Mouse (Mus musculus): ENCODE results near the gene Zfp219. TPM values are rescaled to one million over a fixed set of nuclear protein-coding genes. Genes with fewer than 3 reads are reported as not detected.

The Zfp219 gene
- polyA plus RNA-seq, 1 experiment = 17.6 TPM

DNA sequence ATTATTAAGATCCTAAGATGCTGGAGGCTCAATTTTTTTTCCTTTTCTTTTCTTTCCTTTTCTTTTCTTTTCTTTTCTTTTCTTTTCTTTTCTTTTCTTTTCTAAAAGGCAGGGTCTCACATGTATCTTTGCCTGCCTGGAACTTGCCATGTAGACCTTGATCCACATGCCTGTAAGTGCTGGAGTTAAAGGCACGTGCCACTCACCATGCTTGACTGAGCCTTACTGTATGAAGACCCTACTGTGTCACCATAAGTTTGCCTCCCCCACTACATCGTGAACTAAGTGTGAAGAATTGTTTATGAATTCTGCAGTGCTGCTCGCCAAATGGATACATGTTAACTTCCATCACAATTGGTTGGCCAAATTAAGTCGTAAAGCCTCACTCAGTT lies 601 bp upstream of the Zfp219 start:
- TF ChIP-seq MYOG (IDR thresholded peaks at IDR 0.05; ENCODE audit: control insufficient read depth, extremely low read depth, insufficient read length) (no peak), USF1 (IDR thresholded peaks at IDR 0.05; ENCODE audit: low read depth) (no peak), FOSL1 (IDR thresholded peaks at IDR 0.05; ENCODE audit: insufficient read depth, low read length, poor library complexity, severe bottlenecking) (no peak), CEBPB (IDR thresholded peaks at IDR 0.05; ENCODE audit: low read depth) (no peak), CTCF (IDR thresholded peaks at IDR 0.05; ENCODE audit: control insufficient read depth, insufficient read depth, insufficient read length) (no peak), MAX (IDR thresholded peaks at IDR 0.05) (no peak), MYOD1 (IDR thresholded peaks at IDR 0.05; ENCODE audit: control insufficient read depth, insufficient read length, low read depth) (no peak)
- Histone ChIP-seq H3K79me3 (ENCODE audit: low read depth) (peaks cover 6% of the 10 kb centered on the region), H3K36me3 (ENCODE audit: control insufficient read depth, insufficient read depth) (no peaks in the 10 kb centered on the region), H3ac (ENCODE audit: control insufficient read depth, insufficient read length, low read depth) (no peak overlapping the region), H3K4me3 (ENCODE audit: insufficient read depth, poor library complexity, severe bottlenecking) (no peak overlapping the region), H3K27me3 (ENCODE audit: control insufficient read depth, insufficient read depth, insufficient read length) (no peaks in the 10 kb centered on the region), H3K79me2 (ENCODE audit: control insufficient read depth, insufficient read depth) (peaks cover 32% of the 10 kb centered on the region)

GRCm38 (mm10) chr14:52019590-52020340 lies 768 bp downstream of the Zfp219 start:
- Histone ChIP-seq H3K79me3 (ENCODE audit: low read depth) (peaks cover 6% of the 10 kb centered on the region), H3K27me3 (ENCODE audit: control insufficient read depth, insufficient read depth, insufficient read length) (no peaks in the 10 kb centered on the region), H3K4me3 (ENCODE audit: insufficient read depth, poor library complexity, severe bottlenecking) (peak overlapping the region; percentile 56), H3K36me3 (ENCODE audit: control insufficient read depth, insufficient read depth) (no peaks in the 10 kb centered on the region), H3K79me2 (ENCODE audit: control insufficient read depth, insufficient read depth) (peaks cover 34% of the 10 kb centered on the region), H3ac (ENCODE audit: control insufficient read depth, insufficient read length, low read depth) (peak overlapping the region; percentile 88)
- TF ChIP-seq CEBPB (IDR thresholded peaks at IDR 0.05; ENCODE audit: low read depth) = no peak
- TF ChIP-seq USF1 (IDR thresholded peaks at IDR 0.05; ENCODE audit: low read depth) = peak; percentile 83
- peak; percentile 75 for TF ChIP-seq CTCF (IDR thresholded peaks at IDR 0.05; ENCODE audit: control insufficient read depth, insufficient read depth, insufficient read length)

- Histone ChIP-seq H3K79me3 (ENCODE audit: low read depth) (peaks cover 6% of the 10 kb centered on the region), H3K27me3 (ENCODE audit: control insufficient read depth, insufficient read depth, insufficient read length) (no peaks in the 10 kb centered on the region), H3K4me3 (ENCODE audit: insufficient read depth, poor library complexity, severe bottlenecking) (peak overlapping the region; percentile 56), H3K36me3 (ENCODE audit: control insufficient read depth, insufficient read depth) (no peaks in the 10 kb centered on the region), H3ac (ENCODE audit: control insufficient read depth, insufficient read length, low read depth) (peak overlapping the region; percentile 70), H3K79me2 (ENCODE audit: control insufficient read depth, insufficient read depth) (peaks cover 34% of the 10 kb centered on the region)
- TF ChIP-seq MYOD1 (IDR thresholded peaks at IDR 0.05; ENCODE audit: control insufficient read depth, insufficient read length, low read depth) (peak; percentile 26), CEBPB (IDR thresholded peaks at IDR 0.05; ENCODE audit: low read depth) (no peak)
Measured at GRCm38 (mm10) chr14:52019051-52019589, 1.4 kb downstream of the Zfp219 start.

DNA sequence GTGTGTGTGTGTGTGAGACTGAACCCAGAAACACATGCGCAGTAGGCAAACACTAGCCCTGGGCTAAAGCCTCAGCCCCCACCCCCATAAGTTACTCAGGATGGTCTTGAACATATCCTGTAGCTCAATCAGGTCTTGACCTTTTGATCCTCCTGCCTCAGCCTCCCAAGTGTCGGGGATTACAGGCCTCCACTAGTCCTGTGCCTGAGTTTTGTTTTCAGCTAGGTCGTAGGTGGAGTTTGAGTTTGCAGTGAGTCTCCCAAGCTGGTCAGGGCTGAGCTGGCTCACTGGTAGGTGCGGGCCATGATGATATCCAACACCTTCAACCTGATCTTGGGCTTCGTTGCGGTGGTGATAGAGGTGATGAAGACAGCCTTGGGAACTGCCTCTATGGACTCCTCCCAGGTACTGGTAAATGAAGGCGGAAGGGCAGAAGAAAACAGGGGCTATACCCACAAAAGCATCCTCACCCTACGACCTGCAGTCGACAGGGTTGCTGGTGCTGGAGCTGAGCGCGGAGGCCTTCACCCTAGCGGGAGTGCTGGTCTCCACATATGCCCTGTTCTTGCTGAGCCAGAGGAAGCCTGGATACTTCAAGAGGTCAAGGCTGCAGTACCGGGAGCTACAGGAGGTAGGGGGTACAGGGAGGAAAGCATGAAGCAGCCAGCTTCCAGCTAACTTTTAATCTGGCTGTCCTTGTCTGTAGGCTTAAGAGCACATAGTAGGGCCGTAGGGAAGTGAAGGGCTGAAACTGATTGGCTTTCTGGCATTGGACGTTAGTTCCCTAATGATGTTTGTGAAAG lies 2.1 kb downstream of the Zfp219 start:
- TF ChIP-seq USF1 (IDR thresholded peaks at IDR 0.05; ENCODE audit: low read depth) = no peak
- TF ChIP-seq CEBPB (IDR thresholded peaks at IDR 0.05; ENCODE audit: low read depth) = no peak
- H3ac ChIP-seq (ENCODE audit: control insufficient read depth, insufficient read length, low read depth) = no peak overlapping the region
- H3K79me3 ChIP-seq (ENCODE audit: low read depth) = peaks cover 6% of the 10 kb centered on the region
- no peaks in the 10 kb centered on the region for H3K27me3 ChIP-seq (ENCODE audit: control insufficient read depth, insufficient read depth, insufficient read length)
- no peaks in the 10 kb centered on the region for H3K36me3 ChIP-seq (ENCODE audit: control insufficient read depth, insufficient read depth)
- no peak overlapping the region for H3K4me3 ChIP-seq (ENCODE audit: insufficient read depth, poor library complexity, severe bottlenecking)
- H3K79me2 ChIP-seq (ENCODE audit: control insufficient read depth, insufficient read depth) = peaks cover 34% of the 10 kb centered on the region

- peaks cover 34% of the 10 kb centered on the region for H3K79me2 ChIP-seq (ENCODE audit: control insufficient read depth, insufficient read depth)
- no peak overlapping the region for H3K4me3 ChIP-seq (ENCODE audit: insufficient read depth, poor library complexity, severe bottlenecking)
- no peaks in the 10 kb centered on the region for H3K27me3 ChIP-seq (ENCODE audit: control insufficient read depth, insufficient read depth, insufficient read length)
- H3ac ChIP-seq (ENCODE audit: control insufficient read depth, insufficient read length, low read depth) = no peak overlapping the region
- no peaks in the 10 kb centered on the region for H3K36me3 ChIP-seq (ENCODE audit: control insufficient read depth, insufficient read depth)
- no peak for TF ChIP-seq USF1 (IDR thresholded peaks at IDR 0.05; ENCODE audit: low read depth)
- no peak for TF ChIP-seq FOSL1 (IDR thresholded peaks at IDR 0.05; ENCODE audit: insufficient read depth, low read length, poor library complexity, severe bottlenecking)
- TF ChIP-seq MYOD1 (IDR thresholded peaks at IDR 0.05; ENCODE audit: control insufficient read depth, insufficient read length, low read depth) = no peak
- no peak for TF ChIP-seq MYOG (IDR thresholded peaks at IDR 0.05; ENCODE audit: control insufficient read depth, extremely low read depth, insufficient read length)
- no peak for TF ChIP-seq CEBPB (IDR thresholded peaks at IDR 0.05; ENCODE audit: low read depth)
- TF ChIP-seq MAX (IDR thresholded peaks at IDR 0.05) = no peak
- TF ChIP-seq CTCF (IDR thresholded peaks at IDR 0.05; ENCODE audit: control insufficient read depth, insufficient read depth, insufficient read length) = no peak
- H3K79me3 ChIP-seq (ENCODE audit: low read depth) = peaks cover 6% of the 10 kb centered on the region
Measured at GRCm38 (mm10) chr14:52017662-52018061, 2.9 kb downstream of the Zfp219 start.
